Mouse (Mus musculus): ENCODE results near the gene Apcs. TPM values are rescaled to one million over a fixed set of nuclear protein-coding genes. Genes with fewer than 3 reads are reported as not detected.

Gene Apcs
- polyA plus RNA-seq, 1 experiment from 2014 or later, result not detected

DNA sequence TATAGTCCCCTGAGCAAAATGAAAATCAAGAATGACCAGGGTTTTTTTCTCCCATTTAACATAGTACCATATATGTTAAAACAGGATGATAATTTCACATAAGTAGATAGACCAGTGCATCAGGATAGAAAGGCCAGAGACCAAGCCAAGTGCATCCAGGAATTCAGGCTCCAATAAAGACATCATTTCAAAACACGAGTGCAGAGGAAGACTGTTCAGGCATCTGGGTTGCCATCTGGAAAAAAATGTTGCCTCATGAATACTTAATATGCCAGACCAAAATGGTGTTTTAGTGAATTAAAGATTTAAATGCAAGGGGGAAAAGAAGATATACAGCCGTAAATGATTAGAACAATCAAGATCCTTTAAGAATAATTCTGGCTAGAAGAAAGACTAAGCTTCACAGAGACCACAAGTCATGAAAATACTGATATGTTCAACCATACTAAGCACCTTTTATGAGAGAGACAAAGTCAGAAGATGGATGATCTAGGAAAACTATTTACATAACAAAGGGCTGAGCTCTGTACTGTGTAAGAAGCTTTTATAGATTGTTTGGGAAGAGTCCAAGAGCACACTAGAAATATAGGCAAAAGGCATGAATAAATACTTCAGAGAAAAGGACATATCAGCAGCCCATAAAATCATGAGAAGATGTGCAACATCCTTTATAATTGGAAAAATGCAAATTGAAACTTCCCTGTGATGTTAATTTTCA lies 47.6 kb downstream of the Apcs start:
- ATAC-seq, result no peak
- H3K4me1 ChIP-seq (ENCODE audit: control insufficient read depth, insufficient read depth, low read length), result no peaks in the 10 kb centered on the region
- WGBS, result 43% methylated on average over 2 of the region's 2 CpGs

More for the DNA sequence above, 47.6 kb downstream of the Apcs start:
- no peaks in the 10 kb centered on the region for H3K27me3 ChIP-seq (ENCODE audit: control insufficient read depth, insufficient read depth, low read depth, low read length)
- H3K27ac ChIP-seq (ENCODE audit: low read length), result no peak overlapping the region
- no peak overlapping the region for H3K9ac ChIP-seq (ENCODE audit: low read depth, low read length)
- no peaks in the 10 kb centered on the region for H3K36me3 ChIP-seq (ENCODE audit: control insufficient read depth, insufficient read depth, low read length)
- no peak overlapping the region for H3K4me3 ChIP-seq (ENCODE audit: low read depth, low read length)
- no peaks in the 10 kb centered on the region for H3K9me3 ChIP-seq (replicated peaks; ENCODE audit: control insufficient read depth, low read length, poor library complexity, severe bottlenecking)
- H3K4me2 ChIP-seq (ENCODE audit: low read length), result no peak overlapping the region

Other genes with a start within 250 kb of the Apcs start
- gene Crp, start 197.0 kb downstream of the Apcs start, polyA plus RNA-seq (2015; fragmentation: Nextera tagmentation; extraction: Ambion mirVana), result not detected in 2 replicates
- gene Olfr16, start 55.4 kb upstream of the Apcs start, polyA plus RNA-seq (2015; fragmentation: Nextera tagmentation; extraction: Ambion mirVana), result not detected in 2 replicates
- gene Olfr1408, start 242.3 kb upstream of the Apcs start, polyA plus RNA-seq (2015; fragmentation: Nextera tagmentation; extraction: Ambion mirVana), result not detected in 2 replicates